Mouse (Mus musculus) ES-Bruce4 (cell line): ENCODE data around the gene Fam20b. TPM values are rescaled to one million over a fixed set of nuclear protein-coding genes. Genes with fewer than 3 reads are reported as not detected.

Experiments
- H3K27ac ChIP-seq: 2 replicates; pipeline ENCODE4 v1.5.1; 2012; ENCODE audit warnings: low read length, inconsistent platforms; ENCODE audit not compliant: insufficient read depth
- H3K27me3 ChIP-seq: 2 replicates; pipeline ENCODE4 v1.6.1; 2012; ENCODE audit warnings: mild to moderate bottlenecking, low read length, inconsistent platforms; ENCODE audit not compliant: control insufficient read depth, poor library complexity, insufficient read depth, severe bottlenecking
- H3K36me3 ChIP-seq: 2 replicates; pipeline ENCODE4 v1.6.1; 2012; ENCODE audit warnings: inconsistent platforms, mild to moderate bottlenecking, low read length, moderate library complexity; ENCODE audit not compliant: control insufficient read depth, poor library complexity, insufficient read depth, severe bottlenecking
- H3K4me1 ChIP-seq: one replicate; pipeline ENCODE4 v1.8.1; 2011; ENCODE audit warnings: low read length; ENCODE audit not compliant: control insufficient read depth, insufficient read depth
- H3K4me3 ChIP-seq: 2 replicates; pipeline ENCODE4 v1.5.1; 2011; ENCODE audit warnings: low read depth, mild to moderate bottlenecking, low read length
- H3K9ac ChIP-seq: 2 replicates; pipeline ENCODE4 v1.6.1; 2012; ENCODE audit warnings: low read depth, mild to moderate bottlenecking, inconsistent platforms; ENCODE audit not compliant: poor library complexity, severe bottlenecking
- H3K9me3 ChIP-seq: replicated peaks from 2 replicates; pipeline ENCODE4 v1.6.1; 2012; ENCODE audit warnings: mild to moderate bottlenecking, low read length, inconsistent platforms; ENCODE audit not compliant: control insufficient read depth, poor library complexity, insufficient read depth, severe bottlenecking
- CTCF ChIP-seq: IDR thresholded peaks from one replicate; pipeline ENCODE4 v1.8.1; 2011; ENCODE audit warnings: low read depth, low read length
- EP300 ChIP-seq: IDR thresholded peaks from 2 replicates; pipeline ENCODE4 v1.6.1; 2011; ENCODE audit warnings: low read depth, low read length; ENCODE audit not compliant: insufficient read depth
- POLR2A ChIP-seq: IDR thresholded peaks from one replicate; pipeline ENCODE4 v1.8.1; 2011; ENCODE audit warnings: low read length; ENCODE audit not compliant: insufficient read depth
- polyA plus RNA-seq: library from polyadenylated mRNA; stranded (reverse); fragments of >200 nt; gene quantifications from 2 replicates; pipeline ENCODE4 v1.2.4, GENCODE M21; 2011; ENCODE audit warnings: low read depth; ENCODE audit not compliant: missing spikeins, insufficient read depth, insufficient read length

Fam20b gene
- polyA plus RNA-seq, 1 experiment, result 23.5 TPM

GRCm38 (mm10) chr1:156641808-156642207 is 77.1 kb downstream of the Fam20b start:
- Histone ChIP-seq H3K27ac (no peak overlapping the region), H3K36me3 (peaks cover 31% of the 10 kb centered on the region), H3K4me3 (no peak overlapping the region), H3K9me3 (no peaks in the 10 kb centered on the region), H3K27me3 (no peaks in the 10 kb centered on the region), H3K9ac (no peak overlapping the region), H3K4me1 (no peaks in the 10 kb centered on the region)
- TF ChIP-seq CTCF, result no peak
- TF ChIP-seq EP300, result no peak
- no peak for TF ChIP-seq POLR2A

- no peak overlapping the region for H3K4me3 ChIP-seq
- TF ChIP-seq EP300, result no peak
- TF ChIP-seq CTCF, result no peak
- TF ChIP-seq POLR2A, result no peak
- H3K27ac ChIP-seq, result no peak overlapping the region
- H3K36me3 ChIP-seq, result peaks cover 37% of the 10 kb centered on the region
- H3K9ac ChIP-seq, result no peak overlapping the region
- no peaks in the 10 kb centered on the region for H3K27me3 ChIP-seq
- no peaks in the 10 kb centered on the region for H3K4me1 ChIP-seq
- no peaks in the 10 kb centered on the region for H3K9me3 ChIP-seq
Observed at GRCm38 (mm10) chr1:156640577-156640976, 78.3 kb downstream of the Fam20b start.

- peaks cover 45% of the 10 kb centered on the region for H3K36me3 ChIP-seq
- no peaks in the 10 kb centered on the region for H3K27me3 ChIP-seq
- no peaks in the 10 kb centered on the region for H3K9me3 ChIP-seq
- H3K9ac ChIP-seq, result no peak overlapping the region
- no peak overlapping the region for H3K27ac ChIP-seq
- TF ChIP-seq EP300 (no peak), POLR2A (no peak), CTCF (no peak)
- H3K4me1 ChIP-seq, result no peaks in the 10 kb centered on the region
- no peak overlapping the region for H3K4me3 ChIP-seq
Observed at GRCm38 (mm10) chr1:156639455-156639854, 79.4 kb downstream of the Fam20b start.

GRCm38 (mm10) chr1:156635148-156635547 is 83.7 kb downstream of the Fam20b start:
- Histone ChIP-seq H3K27ac (no peak overlapping the region), H3K36me3 (peaks cover 61% of the 10 kb centered on the region), H3K4me1 (no peaks in the 10 kb centered on the region), H3K27me3 (no peaks in the 10 kb centered on the region), H3K9ac (no peak overlapping the region), H3K4me3 (no peak overlapping the region), H3K9me3 (no peaks in the 10 kb centered on the region)
- TF ChIP-seq POLR2A, result no peak
- TF ChIP-seq EP300, result no peak
- no peak for TF ChIP-seq CTCF

GRCm38 (mm10) chr1:156633095-156633494 is 85.8 kb downstream of the Fam20b start:
- H3K9me3 ChIP-seq, result no peaks in the 10 kb centered on the region
- TF ChIP-seq POLR2A (no peak), EP300 (no peak), CTCF (peak; percentile 3)
- no peak overlapping the region for H3K4me3 ChIP-seq
- H3K36me3 ChIP-seq, result peaks cover 58% of the 10 kb centered on the region
- H3K27ac ChIP-seq, result no peak overlapping the region
- H3K9ac ChIP-seq, result no peak overlapping the region
- no peaks in the 10 kb centered on the region for H3K4me1 ChIP-seq
- no peaks in the 10 kb centered on the region for H3K27me3 ChIP-seq

- no peaks in the 10 kb centered on the region for H3K9me3 ChIP-seq
- H3K4me1 ChIP-seq, result no peaks in the 10 kb centered on the region
- no peak overlapping the region for H3K4me3 ChIP-seq
- H3K9ac ChIP-seq, result no peak overlapping the region
- TF ChIP-seq CTCF (peak; percentile 65), POLR2A (no peak)
- H3K27ac ChIP-seq, result no peak overlapping the region
- no peaks in the 10 kb centered on the region for H3K27me3 ChIP-seq
- H3K36me3 ChIP-seq, result peaks cover 51% of the 10 kb centered on the region
Observed at GRCm38 (mm10) chr1:156630965-156631364, 87.9 kb downstream of the Fam20b start.
